Comparison of ENCODE assay signal across 9 mouse cellular contexts in genomic region chr17:46781876-46782275, GRCm38 (mm10). TPM values are rescaled to one million over a fixed set of nuclear protein-coding genes. Genes with fewer than 3 reads are reported as not detected.
DNase-seq lines count a peak whose midpoint lies in the region; ATAC-seq and TF ChIP-seq lines count a peak whose summit lies in the region.
"Had no signal": no experiment of that assay in that cellular context is flagged by ENCODE, and none has a peak within 500 bp of the region (broad histone marks: within the 10 kb centered on the region; RNA-seq: fewer than 3 reads in every experiment).

No protein-coding gene starts in this region.

- peak overlapping the region; percentile 85 to 92 for H3K27ac ChIP-seq in heart, embryonic 14.5 days (replicated peaks in 1 of 2; ENCODE audit: control insufficient read depth in 1 of 2, insufficient read depth in 1 of 2, low read depth in 2 of 2, low read length in 2 of 2)
- H3K27ac ChIP-seq in MEL (ENCODE audit: control insufficient read depth, low read depth, low read length): peak overlapping the region; percentile 68
- H3K27ac ChIP-seq in hindbrain, embryonic 14.5 days: peak overlapping the region; percentile 78
- H3K27ac ChIP-seq in midbrain, embryonic 10.5 days (replicated peaks): peak overlapping the region; percentile 91

- no peaks in the 10 kb centered on the region for H3K9me3 ChIP-seq in heart, embryonic 14.5 days (ENCODE audit: control insufficient read depth, low read length)
- no peaks in the 10 kb centered on the region for H3K9me3 ChIP-seq in MEL (replicated peaks; ENCODE audit: insufficient read depth, low read length)
- H3K9me3 ChIP-seq in hindbrain, embryonic 14.5 days (ENCODE audit: control insufficient read depth, low read length): no peaks in the 10 kb centered on the region
- H3K9me3 ChIP-seq in midbrain, embryonic 10.5 days (replicated peaks): no peaks in the 10 kb centered on the region

- peaks cover 0 to 6% of the 10 kb centered on the region in 2 experiments; a peak in 2 of 4 replicates for H3K4me1 ChIP-seq in heart, embryonic 14.5 days (ENCODE audit: control insufficient read depth in 2 of 2, insufficient read depth in 2 of 2, low read length in 2 of 2)
- H3K4me1 ChIP-seq in MEL (ENCODE audit: control insufficient read depth in 1 of 2, insufficient read depth in 2 of 2, low read length in 2 of 2): peaks cover 2 to 10% of the 10 kb centered on the region in 2 experiments
- H3K4me1 ChIP-seq in hindbrain, embryonic 14.5 days (replicated peaks; ENCODE audit: control insufficient read depth, insufficient read depth, low read length): peaks cover 9% of the 10 kb centered on the region
- H3K4me1 ChIP-seq in midbrain, embryonic 10.5 days: peaks cover 9% of the 10 kb centered on the region; the same call in 1 of the 2 replicates

- ATAC-seq in heart, embryonic 14.5 days (ENCODE audit: insufficient number of reproducible peaks, insufficient read depth, low FRiP score, low read depth): no peak
- no peak for ATAC-seq in hindbrain, embryonic 14.5 days (ENCODE audit: low FRiP score)

- H3K27me3 ChIP-seq in heart, embryonic 14.5 days (ENCODE audit: control insufficient read depth, insufficient read depth, low read length): no peaks in the 10 kb centered on the region
- H3K27me3 ChIP-seq in MEL (ENCODE audit: control insufficient read depth in 1 of 2, insufficient read depth in 2 of 2, low read length in 2 of 2): no peaks in the 10 kb centered on the region
- no peaks in the 10 kb centered on the region for H3K27me3 ChIP-seq in hindbrain, embryonic 14.5 days (ENCODE audit: control insufficient read depth, insufficient read depth, low read length)
- H3K27me3 ChIP-seq in midbrain, embryonic 10.5 days (ENCODE audit: low read depth, poor library complexity, severe bottlenecking): no peaks in the 10 kb centered on the region

- peak overlapping the region; percentile 71 for H3K4me2 ChIP-seq in heart, embryonic 14.5 days (ENCODE audit: low read length)
- H3K4me2 ChIP-seq in hindbrain, embryonic 14.5 days (replicated peaks): peak overlapping the region; percentile 76

- peak overlapping the region; percentile 65 to 95 for H3K4me3 ChIP-seq in heart, embryonic 14.5 days (ENCODE audit: control insufficient read depth in 1 of 2, insufficient read depth in 1 of 2, low read depth in 1 of 2, low read length in 2 of 2)
- peak overlapping the region; percentile 69 to 75 for H3K4me3 ChIP-seq in MEL (ENCODE audit: control insufficient read depth in 1 of 2, insufficient read depth in 1 of 2, low read depth in 2 of 2, low read length in 2 of 2)
- H3K4me3 ChIP-seq in hindbrain, embryonic 14.5 days (replicated peaks; ENCODE audit: low read length): peak overlapping the region; percentile 50
- peak overlapping the region; percentile 80 for H3K4me3 ChIP-seq in midbrain, embryonic 10.5 days

- no peak for TF ChIP-seq CTCF in MEL (IDR thresholded peaks at IDR 0.05 in 2 of 3, conservative IDR thresholded peaks at IDR 0.05 in 1 of 3; ENCODE audit: control insufficient read depth in 1 of 3, insufficient read depth in 1 of 3, low read depth in 2 of 3, low read length in 3 of 3, poor library complexity in 1 of 3, severe bottlenecking in 1 of 3)

- no peak for DNase-seq in heart, adult 8-10 months (ENCODE audit: low spot score)
- no peak for DNase-seq in MEL (ENCODE audit: low read depth, low spot score)
- no peak for DNase-seq in hindbrain, embryonic 14.5 days (ENCODE audit: low spot score)
- no peak for DNase-seq in midbrain, embryonic 10.5 days (ENCODE audit: low spot score)
- no peak for DNase-seq in frontal cortex, adult 2 months (ENCODE audit: extremely low spot score in 1 of 2, low spot score in 1 of 2)
- no peak for DNase-seq in gastrocnemius, postnatal 4 days (ENCODE audit: low spot score in 2 of 2)
- no peak for DNase-seq in embryo, embryonic 9.5 days (ENCODE audit: extremely low spot score)

- peak overlapping the region; percentile 86 for H3K9ac ChIP-seq in heart, embryonic 14.5 days (ENCODE audit: low read length)
- H3K9ac ChIP-seq in MEL (ENCODE audit: control insufficient read depth, low read depth, low read length, poor library complexity, severe bottlenecking): peak overlapping the region; percentile 88
- peak overlapping the region; percentile 69 for H3K9ac ChIP-seq in hindbrain, embryonic 14.5 days

- TF ChIP-seq POLR2A in MEL (IDR thresholded peaks at IDR 0.05; ENCODE audit: control insufficient read depth in 1 of 2, insufficient read depth in 1 of 2, low read depth in 1 of 2, low read length in 2 of 2, poor library complexity in 1 of 2): no peak

- peaks cover 43% of the 10 kb centered on the region for H3K36me3 ChIP-seq in heart, embryonic 14.5 days (ENCODE audit: control insufficient read depth, insufficient read depth, low read length)
- H3K36me3 ChIP-seq in MEL (ENCODE audit: control insufficient read depth in 1 of 2, insufficient read depth in 2 of 2, low read length in 2 of 2): peaks cover 7 to 14% of the 10 kb centered on the region in 2 experiments
- peaks cover 44% of the 10 kb centered on the region for H3K36me3 ChIP-seq in hindbrain, embryonic 14.5 days (replicated peaks; ENCODE audit: control insufficient read depth, insufficient read depth)
- peaks cover 44% of the 10 kb centered on the region for H3K36me3 ChIP-seq in midbrain, embryonic 10.5 days

- peaks cover 18% of the 10 kb centered on the region for H3K79me2 ChIP-seq in MEL (ENCODE audit: control insufficient read depth, insufficient read depth, low read length, poor library complexity)

- no peak for TF ChIP-seq RAD21 in MEL (IDR thresholded peaks at IDR 0.05; ENCODE audit: low read depth, low read length)

- no peak for TF ChIP-seq EP300 in MEL (IDR thresholded peaks at IDR 0.05; ENCODE audit: low read depth in 1 of 2, low read length in 2 of 2)

- 2% methylated on average over 11 of the region's 11 CpGs for WGBS in heart, embryonic 14.5 days
- WGBS in hindbrain, embryonic 14.5 days: 5% methylated on average over 11 of the region's 11 CpGs
- 10% methylated on average over 11 of the region's 11 CpGs for WGBS in midbrain, embryonic 10.5 days

TF ChIP-seq in MEL, 35 proteins besides CTCF, POLR2A, EP300 and RAD21 (continues in another document):
- no peak for TF ChIP-seq HCFC1 (IDR thresholded peaks at IDR 0.05; ENCODE audit: low read depth, low read length)

RNA-seq across cellular contexts. Expression of gene Rpl7l1, which starts 0.6 kb away (rescaled TPM):
- 84.6 and 86.7 TPM in 2 replicates for polyA plus RNA-seq in heart, embryonic 14.5 days (2014; fragmentation: Nextera tagmentation; extraction: Ambion mirVana)
- total RNA-seq in heart, adult 8-10 months (2022): 10 to 100 TPM; 43.9 to 58.6 (median 52.8) TPM
- 152 and 166 TPM in 2 replicates for total RNA-seq in MEL (2012; rRNA removed)
- 100 to 1,000 TPM; 174 to 342 TPM for polyA plus RNA-seq in MEL (2012; ENCODE audit: insufficient read depth in 1 of 2, insufficient read length in 2 of 2, low read depth in 1 of 2, low replicate concordance in 2 of 2, missing spikeins in 1 of 2)
- 73.8 and 81.9 TPM in 2 replicates for polyA plus RNA-seq in hindbrain, embryonic 14.5 days (2014; fragmentation: Nextera tagmentation; extraction: Ambion mirVana)
- 197 and 219 TPM in 2 replicates for polyA plus RNA-seq in midbrain, embryonic 10.5 days (2016; fragmentation: Nextera tagmentation; extraction: Ambion mirVana)
- 37.8 and 46.0 TPM in 2 replicates for polyA plus RNA-seq in frontal cortex, adult 2 months (2012; rRNA removed)
- total RNA-seq in gastrocnemius, postnatal 4 days (2021): 10 to 100 TPM; 71.1 to 76.2 TPM

RNA-seq across cellular contexts. Expression of gene 2310039H08Rik, which starts 9.4 kb away (rescaled TPM):
- polyA plus RNA-seq in heart, embryonic 14.5 days (2014; fragmentation: Nextera tagmentation; extraction: Ambion mirVana): 59.3 and 67.8 TPM in 2 replicates
- total RNA-seq in heart, adult 8-10 months (2022): 10 to 100 TPM; 24.2 to 33.2 (median 28.9) TPM
- total RNA-seq in MEL (2012; rRNA removed): 41.3 and 42.2 TPM in 2 replicates
- polyA plus RNA-seq in MEL (2012; ENCODE audit: insufficient read depth in 1 of 2, insufficient read length in 2 of 2, low read depth in 1 of 2, low replicate concordance in 2 of 2, missing spikeins in 1 of 2): 10 to 100 TPM in 1 of 2 experiments, not detected in 1; 53.2 TPM
- polyA plus RNA-seq in hindbrain, embryonic 14.5 days (2014; fragmentation: Nextera tagmentation; extraction: Ambion mirVana): 54.1 and 68.5 TPM in 2 replicates
- 63.2 and 65.2 TPM in 2 replicates for polyA plus RNA-seq in midbrain, embryonic 10.5 days (2016; fragmentation: Nextera tagmentation; extraction: Ambion mirVana)
- 23.6 and 27.1 TPM in 2 replicates for polyA plus RNA-seq in frontal cortex, adult 2 months (2012; rRNA removed)
- total RNA-seq in gastrocnemius, postnatal 4 days (2021): 10 to 100 TPM; 34.7 to 43.2 TPM

RNA-seq across cellular contexts. Expression of gene Ptcra, which starts 18.4 kb away (rescaled TPM):
- 0.15 TPM in 1 of 2 replicates, not detected in the other for polyA plus RNA-seq in heart, embryonic 14.5 days (2014; fragmentation: Nextera tagmentation; extraction: Ambion mirVana)
- total RNA-seq in heart, adult 8-10 months (2022): not detected
- 1.7 and 2.0 TPM in 2 replicates for total RNA-seq in MEL (2012; rRNA removed)
- polyA plus RNA-seq in MEL (2012; ENCODE audit: insufficient read depth in 1 of 2, insufficient read length in 2 of 2, low read depth in 1 of 2, low replicate concordance in 2 of 2, missing spikeins in 1 of 2): 1 to 10 TPM in 1 of 2 experiments, not detected in 1; 1.8 TPM
- 0.21 and 0.35 TPM in 2 replicates for polyA plus RNA-seq in hindbrain, embryonic 14.5 days (2014; fragmentation: Nextera tagmentation; extraction: Ambion mirVana)
- polyA plus RNA-seq in midbrain, embryonic 10.5 days (2016; fragmentation: Nextera tagmentation; extraction: Ambion mirVana): 0.53 and 0.55 TPM in 2 replicates
- polyA plus RNA-seq in frontal cortex, adult 2 months (2012; rRNA removed): 0.36 and 0.88 TPM in 2 replicates
- not detected for total RNA-seq in gastrocnemius, postnatal 4 days (2021)
- polyA plus RNA-seq: gonadal fat pad, adult 2 months had no signal

RNA-seq across cellular contexts. Expression of gene Cnpy3, which starts 29.9 kb away (rescaled TPM):
- polyA plus RNA-seq in heart, embryonic 14.5 days (2014; fragmentation: Nextera tagmentation; extraction: Ambion mirVana): 41.6 and 43.7 TPM in 2 replicates
- total RNA-seq in heart, adult 8-10 months (2022): 10 to 100 TPM; 17.2 to 22.1 (median 18.4) TPM
- 48.7 and 61.4 TPM in 2 replicates for total RNA-seq in MEL (2012; rRNA removed)
- 10 to 100 TPM in 1 of 2 experiments, not detected in 1; 90.2 TPM for polyA plus RNA-seq in MEL (2012; ENCODE audit: insufficient read depth in 1 of 2, insufficient read length in 2 of 2, low read depth in 1 of 2, low replicate concordance in 2 of 2, missing spikeins in 1 of 2)
- polyA plus RNA-seq in hindbrain, embryonic 14.5 days (2014; fragmentation: Nextera tagmentation; extraction: Ambion mirVana): 60.0 and 60.4 TPM in 2 replicates
- polyA plus RNA-seq in midbrain, embryonic 10.5 days (2016; fragmentation: Nextera tagmentation; extraction: Ambion mirVana): 69.5 and 75.0 TPM in 2 replicates
- polyA plus RNA-seq in frontal cortex, adult 2 months (2012; rRNA removed): 86.0 and 88.3 TPM in 2 replicates
- 10 to 100 TPM; 26.4 to 27.8 TPM for total RNA-seq in gastrocnemius, postnatal 4 days (2021)

RNA-seq across cellular contexts. Expression of gene Gnmt, which starts 52.9 kb away (rescaled TPM):
- 1.6 TPM in 2 replicates for polyA plus RNA-seq in heart, embryonic 14.5 days (2014; fragmentation: Nextera tagmentation; extraction: Ambion mirVana)
- total RNA-seq in heart, adult 8-10 months (2022): 1 to 10 TPM; 2.6 to 7.2 (median 3.4) TPM
- total RNA-seq in MEL (2012; rRNA removed): 0.23 and 0.62 TPM in 2 replicates
- 1 to 10 TPM in 1 of 2 experiments, not detected in 1; 1.6 TPM for polyA plus RNA-seq in MEL (2012; ENCODE audit: insufficient read depth in 1 of 2, insufficient read length in 2 of 2, low read depth in 1 of 2, low replicate concordance in 2 of 2, missing spikeins in 1 of 2)
- polyA plus RNA-seq in hindbrain, embryonic 14.5 days (2014; fragmentation: Nextera tagmentation; extraction: Ambion mirVana): 0.88 and 1.1 TPM in 2 replicates
- 0.35 and 0.62 TPM in 2 replicates for polyA plus RNA-seq in midbrain, embryonic 10.5 days (2016; fragmentation: Nextera tagmentation; extraction: Ambion mirVana)
- 1.8 and 2.2 TPM in 2 replicates for polyA plus RNA-seq in frontal cortex, adult 2 months (2012; rRNA removed)
- under 1 TPM; 0.44 to 0.52 TPM for total RNA-seq in gastrocnemius, postnatal 4 days (2021)
